Comparison of ENCODE assay signal across 8 mouse cellular contexts in the genomic region with DNA sequence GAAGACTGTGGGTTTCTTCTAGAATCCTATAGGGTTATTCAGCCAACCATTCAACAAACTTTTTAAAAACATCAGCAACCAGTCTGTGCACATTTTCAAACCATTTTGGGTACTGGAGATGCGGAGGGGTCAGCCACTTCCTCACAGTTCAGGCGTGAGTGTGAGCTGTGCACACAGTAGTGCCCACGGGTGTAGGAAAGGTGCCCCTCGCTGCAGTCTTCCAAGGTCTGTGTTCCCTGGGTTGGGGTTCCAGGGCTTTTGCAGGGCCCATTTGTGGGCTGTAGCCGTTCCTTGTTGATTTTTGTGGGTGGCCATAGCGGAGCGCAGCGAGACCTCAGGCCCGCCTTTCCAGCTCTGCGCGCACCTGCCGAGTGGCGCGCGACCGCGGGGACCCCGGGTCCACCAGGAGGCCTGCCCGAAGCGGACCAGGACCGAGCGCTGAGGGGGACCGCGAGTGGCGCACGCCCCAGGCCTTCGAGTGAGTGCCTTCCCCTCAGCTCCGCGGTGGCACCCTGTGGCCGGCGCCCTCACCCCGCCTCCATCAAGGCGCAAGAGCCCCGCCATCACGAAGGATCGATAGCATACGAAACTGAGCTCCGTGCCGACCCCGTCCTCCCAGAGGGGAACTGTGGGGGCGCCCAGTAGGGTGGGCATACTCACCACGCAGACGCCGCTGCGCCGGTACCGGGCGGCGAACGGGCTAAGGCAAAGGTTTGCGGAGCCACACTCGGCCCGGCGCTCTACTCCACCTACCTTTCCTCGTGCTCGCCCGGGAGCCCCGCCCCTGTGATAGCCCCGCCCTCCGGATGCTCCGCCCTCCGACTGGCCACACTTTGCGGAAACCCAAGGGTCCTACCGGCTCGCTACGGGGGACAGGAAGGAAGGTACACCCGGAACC. TPM values are rescaled to one million over a fixed set of nuclear protein-coding genes. Genes with fewer than 3 reads are reported as not detected.
DNase-seq lines count a peak whose midpoint lies in the region; ATAC-seq and TF ChIP-seq lines count a peak whose summit lies in the region.

A gene (minus strand): TSS at position 780 of the 898 bp plus-strand sequence.

- peaks cover 3 to 27% of the 10 kb centered on the region in 2 experiments; a peak in 3 of 4 replicates for H3K4me1 ChIP-seq in ES-E14 (ENCODE audit: control insufficient read depth in 2 of 2, insufficient read depth in 2 of 2, low read length in 2 of 2, poor library complexity in 1 of 2)
- peaks cover 14% of the 10 kb centered on the region for H3K4me1 ChIP-seq in forebrain, embryonic 15.5 days
- H3K4me1 ChIP-seq in liver, postnatal 0 days (ENCODE audit: insufficient read depth), result peaks cover 54% of the 10 kb centered on the region
- H3K4me1 ChIP-seq in neural tube, embryonic 13.5 days (replicated peaks), result peaks cover 21% of the 10 kb centered on the region

- peak within 1 kb of the TSS; percentile 87 to 99 for H3K4me3 ChIP-seq in ES-E14 (ENCODE audit: insufficient read depth in 1 of 2, low read depth in 1 of 2, low read length in 2 of 2, poor library complexity in 1 of 2, severe bottlenecking in 1 of 2)
- peak within 1 kb of the TSS; percentile 79 for H3K4me3 ChIP-seq in forebrain, embryonic 15.5 days
- H3K4me3 ChIP-seq in liver, postnatal 0 days (ENCODE audit: low read depth, low read length), result peak within 1 kb of the TSS; percentile 79
- peak within 1 kb of the TSS; percentile 67 for H3K4me3 ChIP-seq in neural tube, embryonic 13.5 days

- intact Hi-C loops in heart, postnatal 25 days (cut with DNase I), result loop anchor here (5.0 kb wide), 1 partner anchor 266 kb away; a partner anchor contains a TSS

- no peaks in the 10 kb centered on the region for H3K9me3 ChIP-seq in ES-E14 (ENCODE audit: control insufficient read depth, insufficient read depth, low read depth, low read length)
- H3K9me3 ChIP-seq in forebrain, embryonic 15.5 days, result no peaks in the 10 kb centered on the region
- H3K9me3 ChIP-seq in liver, postnatal 0 days (ENCODE audit: low read length), result no peaks in the 10 kb centered on the region
- H3K9me3 ChIP-seq in neural tube, embryonic 13.5 days, result no peaks in the 10 kb centered on the region; the same call in 1 of the 2 replicates

- no peak for TF ChIP-seq CTCF in liver, postnatal 0 days (IDR thresholded peaks at IDR 0.05; ENCODE audit: low read depth)

- WGBS in forebrain, embryonic 15.5 days, result under 1% methylated on average over 67 of the region's 67 CpGs
- WGBS in liver, postnatal 0 days (ENCODE audit: insufficient replicate concordance), result under 1% methylated on average over 56 of the region's 67 CpGs
- under 1% methylated on average over 67 of the region's 67 CpGs for WGBS in neural tube, embryonic 13.5 days

- peak; percentile 89 for ATAC-seq in forebrain, embryonic 15.5 days (replicated peaks)
- ATAC-seq in liver, postnatal 0 days, result peak; percentile 86
- ATAC-seq in neural tube, embryonic 13.5 days (ENCODE audit: low read depth), result peak; percentile 91

- TF ChIP-seq EP300 in liver, postnatal 0 days (IDR thresholded peaks at IDR 0.05; ENCODE audit: low read depth), result no peak

- H3K27me3 ChIP-seq in forebrain, embryonic 15.5 days, result no peaks in the 10 kb centered on the region
- no peaks in the 10 kb centered on the region for H3K27me3 ChIP-seq in liver, postnatal 0 days (ENCODE audit: insufficient read depth, low read length)
- peaks cover 7% of the 10 kb centered on the region for H3K27me3 ChIP-seq in neural tube, embryonic 13.5 days

- H3K4me2 ChIP-seq in forebrain, embryonic 15.5 days (replicated peaks), result peak within 1 kb of the TSS; percentile 84
- peak within 1 kb of the TSS; percentile 99 for H3K4me2 ChIP-seq in liver, postnatal 0 days (ENCODE audit: low read depth, low read length)
- peak within 1 kb of the TSS; percentile 92 for H3K4me2 ChIP-seq in neural tube, embryonic 13.5 days

- H3K36me3 ChIP-seq in ES-E14 (ENCODE audit: control insufficient read depth, insufficient read depth, low read length, poor library complexity, severe bottlenecking), result no peaks in the 10 kb centered on the region; the same call in 1 of the 2 replicates
- no peaks in the 10 kb centered on the region for H3K36me3 ChIP-seq in forebrain, embryonic 15.5 days
- H3K36me3 ChIP-seq in liver, postnatal 0 days (replicated peaks; ENCODE audit: insufficient read depth, low read length), result no peaks in the 10 kb centered on the region
- H3K36me3 ChIP-seq in neural tube, embryonic 13.5 days, result no peaks in the 10 kb centered on the region

- peak within 1 kb of the TSS; percentile 93 for H3K9ac ChIP-seq in ES-E14 (ENCODE audit: insufficient read depth, low read depth, low read length, poor library complexity, severe bottlenecking)
- H3K9ac ChIP-seq in forebrain, embryonic 15.5 days (replicated peaks), result peak within 1 kb of the TSS; percentile 57
- H3K9ac ChIP-seq in liver, postnatal 0 days (replicated peaks), result peak within 1 kb of the TSS; percentile 83
- peak within 1 kb of the TSS; percentile 77 for H3K9ac ChIP-seq in neural tube, embryonic 13.5 days

- DNase-seq in ES-E14 (ENCODE audit: low read depth, low spot score), result peak; percentile 73
- DNase-seq in cerebellum, adult 11-12 months, result peak; percentile 48
- peak; percentile 80 for DNase-seq in heart, postnatal 25 days (ENCODE audit: low spot score)
- peak; percentile 82 for DNase-seq in layer of hippocampus, adult 11-12 months (ENCODE audit: low spot score)
- DNase-seq in liver, postnatal 0 days, result peak; percentile 97
- DNase-seq in testis, postnatal 10 days (ENCODE audit: low spot score), result peak; percentile 97

- in situ Hi-C loops in ES-E14 (cut with MboI; ENCODE audit: low sequenced_read_pairs in 2 of 2, unreplicated experiment in 2 of 2), result no loop called here

- no peak within 1 kb of the TSS for H3K27ac ChIP-seq in ES-E14 (ENCODE audit: insufficient read depth, low read depth, low read length, poor library complexity, severe bottlenecking)
- H3K27ac ChIP-seq in forebrain, embryonic 15.5 days (replicated peaks), result no peak within 1 kb of the TSS
- H3K27ac ChIP-seq in liver, postnatal 0 days (ENCODE audit: low read depth), result peak within 1 kb of the TSS; percentile 79
- H3K27ac ChIP-seq in neural tube, embryonic 13.5 days (replicated peaks), result no peak within 1 kb of the TSS

TF ChIP-seq in ES-E14, 5 proteins besides CTCF, POLR2A, EP300 and RAD21:
- TF ChIP-seq MAFK (IDR thresholded peaks at IDR 0.05; ENCODE audit: insufficient read depth, low read depth, low read length) (no peak), CHD2 (IDR thresholded peaks at IDR 0.05; ENCODE audit: low read depth, low read length) (no peak), HCFC1 (IDR thresholded peaks at IDR 0.05; ENCODE audit: borderline replicate concordance, insufficient read depth, low read length) (0 out of 2 replicates have a peak, but pooled peaks have one; percentile 16), ZNF384 (IDR thresholded peaks at IDR 0.05; ENCODE audit: low read depth, low read length) (no peak)

RNA-seq across cellular contexts. Expression of the gene that starts here (rescaled TPM):
- total RNA-seq in ES-E14 (2012; rRNA removed), result 20.0 and 27.0 TPM in 2 replicates
- polyA plus RNA-seq in forebrain, embryonic 15.5 days (2015; fragmentation: Nextera tagmentation; extraction: Ambion mirVana), result 24.3 TPM in 2 replicates
- total RNA-seq in heart, postnatal 25 days (2021), result 1 to 10 TPM in 1 of 2 experiments, under 1 TPM in 1; 0.89 to 1.2 TPM
- polyA plus RNA-seq in liver, postnatal 0 days (2015; fragmentation: Nextera tagmentation; extraction: Ambion mirVana), result 24.6 and 24.7 TPM in 2 replicates
- polyA plus RNA-seq in neural tube, embryonic 13.5 days (2015; fragmentation: Nextera tagmentation; extraction: Ambion mirVana), result 26.9 and 27.4 TPM in 2 replicates
